Mouse (Mus musculus) heart, postnatal 14 days (tissue): Measurements from ENCODE around the gene Crybg1. TPM values are rescaled to one million over a fixed set of nuclear protein-coding genes. Genes with fewer than 3 reads are reported as not detected.
"Not testable (repeated sequence)": the region's sequence is repeated elsewhere in the genome, so short reads cannot be mapped to it uniquely, and the experiment has no call there.

Experiments
- DNase-seq, 2 experiments: peaks; one replicate each; pipeline ENCODE4 v3.0.0; 2021 to 2022
- intact Hi-C: fragments of 180-260 bp; cut with DNase I; formaldehyde crosslinking; loops from one replicate; pipeline ENCODE4 v1.15.1; 2025
- total RNA-seq, 2 experiments: library from RNA; stranded (reverse); gene quantifications; 2 replicates each; pipeline ENCODE4 v1.2.3; 2021

Crybg1 gene
- total RNA-seq, 2 experiments from 2014 or later: 2.1 to 3.0 TPM

GRCm38 (mm10) chr10:43983866-43984265 is 164.8 kb downstream of the Crybg1 start:
- intact Hi-C loops: no loop called here
- no peak for DNase-seq

- intact Hi-C loops: no loop called here
- no peak for DNase-seq
These were observed 165.4 kb downstream of the Crybg1 start for GRCm38 (mm10) chr10:43983241-43983640.

- intact Hi-C loops: no loop called here
- no peak for DNase-seq
These were observed 166.2 kb downstream of the Crybg1 start for GRCm38 (mm10) chr10:43982470-43982869.

GRCm38 (mm10) chr10:43980742-43981141 is 167.9 kb downstream of the Crybg1 start:
- intact Hi-C loops, DNase-seq: not testable (repeated sequence)

GRCm38 (mm10) chr10:43980080-43980479 is 168.6 kb downstream of the Crybg1 start:
- intact Hi-C loops: no loop called here
- DNase-seq: no peak

GRCm38 (mm10) chr10:43977353-43977752 is 171.3 kb downstream of the Crybg1 start:
- intact Hi-C loops: no loop called here
- peak; percentile 20 to 36 for DNase-seq

- DNase-seq: no peak
- intact Hi-C loops: no loop called here
These were observed 175.4 kb downstream of the Crybg1 start for GRCm38 (mm10) chr10:43973244-43973643.

- intact Hi-C loops: no loop called here
- no peak for DNase-seq
These were observed 183.7 kb downstream of the Crybg1 start for GRCm38 (mm10) chr10:43964943-43965342.

- intact Hi-C loops: loop anchor here (1.0 to 10.0 kb wide), 5 partner anchors 49 to 281 kb away; no protein-coding TSS in a partner anchor
- peak; percentile 53 to 75 for DNase-seq
These were observed 194.7 kb downstream of the Crybg1 start for GRCm38 (mm10) chr10:43953942-43954341.

GRCm38 (mm10) chr10:43945435-43945834 is 203.2 kb downstream of the Crybg1 start:
- intact Hi-C loops: no loop called here
- DNase-seq: no peak

GRCm38 (mm10) chr10:43943736-43944135 is 204.9 kb downstream of the Crybg1 start:
- no peak for DNase-seq
- intact Hi-C loops: no loop called here

- DNase-seq: no peak
These were observed 209.5 kb downstream of the Crybg1 start for GRCm38 (mm10) chr10:43939136-43939662.

GRCm38 (mm10) chr10:43928596-43928995 is 220.1 kb downstream of the Crybg1 start:
- intact Hi-C loops: no loop called here

More at GRCm38 (mm10) chr10:43939136-43939662, 209.5 kb downstream of the Crybg1 start:
- intact Hi-C loops: no loop called here

GRCm38 (mm10) chr10:43927736-43928135 is 220.9 kb downstream of the Crybg1 start:
- DNase-seq: no peak
- intact Hi-C loops: no loop called here

More at GRCm38 (mm10) chr10:43928596-43928995, 220.1 kb downstream of the Crybg1 start:
- no peak for DNase-seq

- DNase-seq, intact Hi-C loops: not testable (repeated sequence)
These were observed 222.9 kb downstream of the Crybg1 start for GRCm38 (mm10) chr10:43925776-43926175.

GRCm38 (mm10) chr10:43923096-43923495 is 225.6 kb downstream of the Crybg1 start:
- intact Hi-C loops: no loop called here
- DNase-seq: no peak

GRCm38 (mm10) chr10:43918696-43919608 is 229.7 kb downstream of the Crybg1 start:
- intact Hi-C loops: loop anchor here (1.0 kb wide), 1 partner anchor 345 kb away; no protein-coding TSS in a partner anchor
- peak; percentile 77 to 87 for DNase-seq

GRCm38 (mm10) chr10:43916737-43917136 is 231.9 kb downstream of the Crybg1 start:
- intact Hi-C loops: no loop called here
- DNase-seq: no peak

GRCm38 (mm10) chr10:43916181-43916580 is 232.5 kb downstream of the Crybg1 start:
- intact Hi-C loops: no loop called here

GRCm38 (mm10) chr10:43912236-43912635 is 236.4 kb downstream of the Crybg1 start:
- intact Hi-C loops: no loop called here
- no peak for DNase-seq

More at GRCm38 (mm10) chr10:43916181-43916580, 232.5 kb downstream of the Crybg1 start:
- no peak for DNase-seq

GRCm38 (mm10) chr10:43910873-43911142 is 237.8 kb downstream of the Crybg1 start:
- intact Hi-C loops: no loop called here
- DNase-seq: no peak
